Mouse (Mus musculus): ENCODE measurements around the gene Nod2. TPM values are rescaled to one million over a fixed set of nuclear protein-coding genes. Genes with fewer than 3 reads are reported as not detected.
A peak's percentile ranks its signal among the peaks of the same experiment; 100 is the strongest.

Nod2 gene
- total and polyA plus RNA-seq, 3 experiments = 0.22 to 0.50 TPM; not detected in 1

DNA sequence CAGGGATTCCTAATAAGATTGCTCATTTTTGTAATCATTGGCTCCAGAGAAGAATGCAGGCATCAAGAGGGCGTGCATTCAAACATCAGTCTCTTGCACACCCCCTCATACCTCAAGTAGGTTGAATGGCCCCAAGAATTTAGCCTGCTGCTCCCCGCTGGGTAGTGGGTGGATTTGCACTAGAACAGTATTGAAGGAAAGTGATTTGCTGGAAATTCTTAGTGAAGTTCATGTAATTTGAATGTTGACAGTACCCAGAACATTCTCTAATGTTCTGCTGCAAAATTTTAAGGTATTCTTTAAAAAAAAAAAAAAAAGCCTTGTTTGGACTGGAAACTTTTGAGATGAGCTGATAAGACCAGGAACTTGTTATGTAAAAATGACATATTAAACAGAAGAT lies 50.9 kb downstream of the Nod2 start (continued):
- 0 out of 2 replicates have a peak, but pooled peaks have one; percentile 28 for TF ChIP-seq ETS1 (IDR thresholded peaks at IDR 0.05; ENCODE audit: low read depth, low read length)

DNA sequence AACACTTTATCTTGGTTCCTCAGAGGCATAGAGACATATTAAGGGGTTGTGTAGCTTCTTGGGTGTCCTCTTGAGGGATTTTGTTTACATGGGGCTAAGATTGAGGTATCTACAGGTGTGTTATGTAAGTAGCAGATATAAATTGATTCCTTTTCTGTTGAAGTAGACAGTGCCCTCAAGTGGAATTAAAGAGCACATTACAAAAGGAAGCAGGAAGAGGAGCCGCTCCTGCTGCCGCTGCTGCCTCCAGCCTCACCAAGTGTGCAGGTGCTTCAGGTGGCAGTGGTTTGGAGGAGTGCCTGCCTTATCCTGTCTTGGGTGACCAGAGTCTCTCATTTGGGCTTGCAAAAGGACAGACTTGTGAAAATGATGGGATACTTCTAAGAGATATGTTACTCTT lies 54.5 kb downstream of the Nod2 start:
- DNase-seq (ENCODE audit: low read depth, low spot score) = no peak
- no peak overlapping the region for H3K27ac ChIP-seq (ENCODE audit: control insufficient read depth, low read depth, low read length)
- H3K4me1 ChIP-seq (ENCODE audit: control insufficient read depth in 1 of 2, insufficient read depth in 2 of 2, low read length in 2 of 2) = peaks cover 7 to 8% of the 10 kb centered on the region in 2 experiments
- H3K79me2 ChIP-seq (ENCODE audit: control insufficient read depth, insufficient read depth, low read length, poor library complexity) = peaks cover 3% of the 10 kb centered on the region; the same call in 1 of the 2 replicates
- H3K9ac ChIP-seq (ENCODE audit: control insufficient read depth, low read depth, low read length, poor library complexity, severe bottlenecking) = no peak overlapping the region
- H3K9me3 ChIP-seq (replicated peaks; ENCODE audit: insufficient read depth, low read length) = no peaks in the 10 kb centered on the region
- no peak overlapping the region for H3K4me3 ChIP-seq (ENCODE audit: control insufficient read depth in 1 of 2, insufficient read depth in 1 of 2, low read depth in 2 of 2, low read length in 2 of 2)
- H3K36me3 ChIP-seq (ENCODE audit: control insufficient read depth in 1 of 2, insufficient read depth in 2 of 2, low read length in 2 of 2) = peaks cover 0 to 17% of the 10 kb centered on the region in 2 experiments; a peak in 3 of 4 replicates
- H3K27me3 ChIP-seq (ENCODE audit: control insufficient read depth in 1 of 2, insufficient read depth in 2 of 2, low read length in 2 of 2) = no peaks in the 10 kb centered on the region
- 0 out of 2 replicates have a peak, but pooled peaks have one; percentile 23 for TF ChIP-seq ZC3H11A (IDR thresholded peaks at IDR 0.05; ENCODE audit: low read depth, low read length)
- TF ChIP-seq ETS1 (IDR thresholded peaks at IDR 0.05; ENCODE audit: low read depth, low read length) = no peak
- TF ChIP-seq RAD21 (IDR thresholded peaks at IDR 0.05; ENCODE audit: low read depth, low read length) = peak; percentile 53
- TF ChIP-seq POLR2AphosphoS2 (IDR thresholded peaks at IDR 0.05; ENCODE audit: low read length) = no peak
- TF ChIP-seq JUND (IDR thresholded peaks at IDR 0.05; ENCODE audit: low read depth, low read length) = no peak
- TF ChIP-seq SMC3 (IDR thresholded peaks at IDR 0.05; ENCODE audit: low read depth, low read length) = peak; percentile 46
- TF ChIP-seq CTCF (IDR thresholded peaks at IDR 0.05 in 2 of 3, conservative IDR thresholded peaks at IDR 0.05 in 1 of 3; ENCODE audit: control insufficient read depth in 1 of 3, insufficient read depth in 1 of 3, low read depth in 2 of 3, low read length in 3 of 3, poor library complexity in 1 of 3, severe bottlenecking in 1 of 3) = peak in 2 of 3 experiments; percentile 7 to 52; a peak in 2 of 6 replicates

GRCm38 (mm10) chr8:88702816-88703215 lies 55.7 kb downstream of the Nod2 start:
- Histone ChIP-seq H3K4me1 (ENCODE audit: control insufficient read depth in 1 of 2, insufficient read depth in 2 of 2, low read length in 2 of 2) (peaks cover 5 to 8% of the 10 kb centered on the region in 2 experiments), H3K4me3 (ENCODE audit: control insufficient read depth in 1 of 2, insufficient read depth in 1 of 2, low read depth in 2 of 2, low read length in 2 of 2) (no peak overlapping the region), H3K79me2 (ENCODE audit: control insufficient read depth, insufficient read depth, low read length, poor library complexity) (0 out of 2 replicates have a peak, but pooled peaks cover 1% of the 10 kb centered on the region), H3K27ac (ENCODE audit: control insufficient read depth, low read depth, low read length) (no peak overlapping the region), H3K27me3 (ENCODE audit: control insufficient read depth in 1 of 2, insufficient read depth in 2 of 2, low read length in 2 of 2) (no peaks in the 10 kb centered on the region), H3K9ac (ENCODE audit: control insufficient read depth, low read depth, low read length, poor library complexity, severe bottlenecking) (no peak overlapping the region), H3K9me3 (replicated peaks; ENCODE audit: insufficient read depth, low read length) (no peaks in the 10 kb centered on the region), H3K36me3 (ENCODE audit: control insufficient read depth in 1 of 2, insufficient read depth in 2 of 2, low read length in 2 of 2) (peaks cover 5 to 17% of the 10 kb centered on the region in 2 experiments)
- DNase-seq (ENCODE audit: low read depth, low spot score) = peak; percentile 44
- TF ChIP-seq SIN3A (IDR thresholded peaks at IDR 0.05; ENCODE audit: low read length) (peak; percentile 22; the same call in 1 of the 2 replicates), UBTF (IDR thresholded peaks at IDR 0.05; ENCODE audit: borderline replicate concordance, insufficient read depth, low read depth, low read length) (no peak), ZNF384 (IDR thresholded peaks at IDR 0.05; ENCODE audit: low read depth, low read length) (peak; percentile 75), GATA1 (IDR thresholded peaks at IDR 0.05; ENCODE audit: low read depth, low read length) (0 out of 2 replicates have a peak, but pooled peaks have one; percentile 25), RCOR1 (IDR thresholded peaks at IDR 0.05; ENCODE audit: low read depth, low read length) (no peak), NRF1 (IDR thresholded peaks at IDR 0.05; ENCODE audit: insufficient read depth, low read depth, low read length, poor library complexity, severe bottlenecking) (no peak), MAX (IDR thresholded peaks at IDR 0.05; ENCODE audit: low read length) (no peak), POLR2A (IDR thresholded peaks at IDR 0.05; ENCODE audit: control insufficient read depth in 1 of 2, insufficient read depth in 1 of 2, low read depth in 1 of 2, low read length in 2 of 2, poor library complexity in 1 of 2) (no peak), EP300 (IDR thresholded peaks at IDR 0.05; ENCODE audit: low read depth in 1 of 2, low read length in 2 of 2) (peak in 1 of 2 experiments; percentile 50; a peak in 2 of 4 replicates), ZMIZ1 (IDR thresholded peaks at IDR 0.05; ENCODE audit: low read depth, low read length) (no peak), TCF12 (IDR thresholded peaks at IDR 0.05; ENCODE audit: low read depth, low read length) (peak; percentile 15; the same call in 1 of the 2 replicates), BHLHE40 (IDR thresholded peaks at IDR 0.05; ENCODE audit: borderline replicate concordance, low read depth, low read length) (peak; percentile 6; the same call in 1 of the 2 replicates), ETS1 (IDR thresholded peaks at IDR 0.05; ENCODE audit: low read depth, low read length) (0 out of 2 replicates have a peak, but pooled peaks have one; percentile 19)
